Mouse (Mus musculus) kidney, postnatal 25 days (tissue): ENCODE measurements around the gene Cd22.
"Not testable (repeated sequence)": the region's sequence is repeated elsewhere in the genome, so short reads cannot be mapped to it uniquely, and the experiment has no call there.

Source experiments
- DNase-seq, 2 experiments: peaks; one replicate each; pipeline ENCODE4 v3.0.0; 2021; ENCODE audit warnings: mixed read lengths in 2 of 2

The Cd22 gene

GRCm38 (mm10) chr7:30880176-30880575 lies at the start of gene Cd22:
Gene Cd22 (minus strand): TSS chr7:30880342.
- DNase-seq = no peak

- DNase-seq = not testable (repeated sequence)
Measured at GRCm38 (mm10) chr7:30924581-30924980, 44.4 kb upstream of the Cd22 start, which contains the start of gene Hamp2. Gene Hamp2 (minus strand): TSS chr7:30924681.

- DNase-seq = no peak
Measured at GRCm38 (mm10) chr7:30924071-30924470, 43.9 kb upstream of the Cd22 start.

GRCm38 (mm10) chr7:30922490-30922889 lies 42.3 kb upstream of the Cd22 start:
- not testable (repeated sequence) for DNase-seq

- DNase-seq = no peak
Measured at GRCm38 (mm10) chr7:30920217-30920616, 40.1 kb upstream of the Cd22 start.

GRCm38 (mm10) chr7:30917219-30917618 lies 37.1 kb upstream of the Cd22 start:
- DNase-seq = no peak

- no peak for DNase-seq
Measured at GRCm38 (mm10) chr7:30916713-30917112, 36.6 kb upstream of the Cd22 start.

GRCm38 (mm10) chr7:30914732-30915131 lies 34.6 kb upstream of the Cd22 start, which contains the start of gene Mag:
Gene Mag (minus strand): TSS chr7:30914873.
- DNase-seq = no peak

GRCm38 (mm10) chr7:30909773-30910172 lies 29.6 kb upstream of the Cd22 start:
- no peak for DNase-seq

- no peak for DNase-seq
Measured at GRCm38 (mm10) chr7:30908992-30909431, 28.9 kb upstream of the Cd22 start.

GRCm38 (mm10) chr7:30908277-30908991 lies 28.3 kb upstream of the Cd22 start:
- DNase-seq = peak in 1 of 2 experiments; percentile 24

GRCm38 (mm10) chr7:30904042-30904441 lies 23.9 kb upstream of the Cd22 start:
- peak in 1 of 2 experiments; percentile 20 for DNase-seq

GRCm38 (mm10) chr7:30895217-30895616 lies 15.1 kb upstream of the Cd22 start:
- no peak for DNase-seq

GRCm38 (mm10) chr7:30892515-30892914 lies 12.4 kb upstream of the Cd22 start:
- peak; percentile 8 to 51 for DNase-seq

- DNase-seq = no peak
Measured at GRCm38 (mm10) chr7:30891746-30892145, 11.6 kb upstream of the Cd22 start.

- no peak for DNase-seq
Measured at GRCm38 (mm10) chr7:30890681-30891080, 10.5 kb upstream of the Cd22 start.

- no peak for DNase-seq
Measured at GRCm38 (mm10) chr7:30888786-30889185, 8.6 kb upstream of the Cd22 start.

- no peak for DNase-seq
Measured at GRCm38 (mm10) chr7:30887568-30888188, 7.5 kb upstream of the Cd22 start.

- DNase-seq = no peak
Measured at GRCm38 (mm10) chr7:30886852-30887251, 6.7 kb upstream of the Cd22 start.

- no peak for DNase-seq
Measured at GRCm38 (mm10) chr7:30884047-30884446, 3.9 kb upstream of the Cd22 start.

- no peak for DNase-seq
Measured at GRCm38 (mm10) chr7:30881367-30881766, 1.2 kb upstream of the Cd22 start.

- DNase-seq = no peak
Measured at GRCm38 (mm10) chr7:30878950-30879349, 1.2 kb downstream of the Cd22 start.

GRCm38 (mm10) chr7:30873083-30873482 lies 7.1 kb downstream of the Cd22 start:
- peak; percentile 78 to 93 for DNase-seq

GRCm38 (mm10) chr7:30863386-30863785 lies 16.8 kb downstream of the Cd22 start:
- DNase-seq = no peak
